Mouse (Mus musculus) intestine, postnatal 0 days (tissue): ENCODE results near the gene Snapin. TPM values are rescaled to one million over a fixed set of nuclear protein-coding genes. Genes with fewer than 3 reads are reported as not detected.

Source experiments
- ATAC-seq: fragments of 200-750 bp; cut with Nextera tagmentation; 2 replicates; pipeline ENCODE4 v1.8.0; 2017; ENCODE audit warnings: mild to moderate bottlenecking, moderate TSS enrichment, moderate library complexity
- H3K27ac ChIP-seq: fragments of 300-500 bp; sonication (generic); 2 replicates; pipeline ENCODE4 v1.5.1; 2014; ENCODE audit warnings: mild to moderate bottlenecking, low read depth, low read length, moderate library complexity
- H3K27me3 ChIP-seq: fragments of 300-500 bp; sonication (generic); replicated peaks from 2 replicates; pipeline ENCODE4 v1.6.1; 2014; ENCODE audit warnings: low read length, mixed read lengths; ENCODE audit not compliant: control insufficient read depth, insufficient read depth
- H3K36me3 ChIP-seq: fragments of 300-500 bp; sonication (generic); 2 replicates; pipeline ENCODE4 v1.6.1; 2014; ENCODE audit warnings: mild to moderate bottlenecking, moderate library complexity; ENCODE audit not compliant: control insufficient read depth, insufficient read depth
- H3K4me1 ChIP-seq: fragments of 300-500 bp; sonication (generic); replicated peaks from 2 replicates; pipeline ENCODE4 v1.6.1; 2014; ENCODE audit warnings: antibody characterized with exemption, low read length, mixed read lengths; ENCODE audit not compliant: control insufficient read depth, insufficient read depth
- H3K4me2 ChIP-seq: fragments of 300-500 bp; sonication (generic); replicated peaks from 2 replicates; pipeline ENCODE4 v1.6.1; 2014; ENCODE audit warnings: low read depth, mild to moderate bottlenecking, moderate library complexity
- H3K4me3 ChIP-seq: fragments of 300-500 bp; sonication (generic); 2 replicates; pipeline ENCODE4 v1.5.1; 2014; ENCODE audit warnings: low read depth, low read length
- H3K9ac ChIP-seq: fragments of 300-500 bp; sonication (generic); 2 replicates; pipeline ENCODE4 v1.6.1; 2014; ENCODE audit warnings: mild to moderate bottlenecking, low read depth, low read length
- H3K9me3 ChIP-seq: fragments of 300-500 bp; sonication (generic); 2 replicates; pipeline ENCODE4 v1.6.1; 2016; ENCODE audit warnings: mixed run types; ENCODE audit not compliant: control insufficient read depth
- CTCF ChIP-seq: sonication (generic); IDR thresholded peaks from 2 replicates; pipeline ENCODE4 v1.5.1; 2016; ENCODE audit warnings: low read depth, mild to moderate bottlenecking, control low read depth, antibody characterized with exemption, moderate library complexity
- WGBS: fragments of 180-500 bp; shearing (Covaris S2); extraction: QIAGEN DNeasy Blood & Tissue Kit; methylation state at CpG from one replicate; pipeline ENCODE4 v1.1.7; 2014; 5-methylcytosine and 5-hydroxymethylcytosine counted together
- polyA plus RNA-seq: library from polyadenylated mRNA; unstranded; fragments of >200 nt; fragmentation: Nextera tagmentation; extraction: Ambion mirVana; gene quantifications from 2 replicates; pipeline ENCODE4 v1.2.1, GENCODE M21; 2015

Gene Snapin
- polyA plus RNA-seq, 1 experiment from 2014 or later: 53.1 TPM

- peaks cover 45% of the 10 kb centered on the region for H3K36me3 ChIP-seq
- no peak for ATAC-seq
- no peaks in the 10 kb centered on the region for H3K9me3 ChIP-seq
- H3K4me1 ChIP-seq: no peaks in the 10 kb centered on the region
- 90% methylated on average over 7 of the region's 7 CpGs for WGBS
- no peak overlapping the region for H3K9ac ChIP-seq
- no peaks in the 10 kb centered on the region for H3K27me3 ChIP-seq
- TF ChIP-seq CTCF: no peak
- no peak overlapping the region for H3K27ac ChIP-seq
- no peak overlapping the region for H3K4me2 ChIP-seq
- no peak overlapping the region for H3K4me3 ChIP-seq
These were observed 5.2 kb upstream of the Snapin start for GRCm38 (mm10) chr3:90495850-90496525.

DNA sequence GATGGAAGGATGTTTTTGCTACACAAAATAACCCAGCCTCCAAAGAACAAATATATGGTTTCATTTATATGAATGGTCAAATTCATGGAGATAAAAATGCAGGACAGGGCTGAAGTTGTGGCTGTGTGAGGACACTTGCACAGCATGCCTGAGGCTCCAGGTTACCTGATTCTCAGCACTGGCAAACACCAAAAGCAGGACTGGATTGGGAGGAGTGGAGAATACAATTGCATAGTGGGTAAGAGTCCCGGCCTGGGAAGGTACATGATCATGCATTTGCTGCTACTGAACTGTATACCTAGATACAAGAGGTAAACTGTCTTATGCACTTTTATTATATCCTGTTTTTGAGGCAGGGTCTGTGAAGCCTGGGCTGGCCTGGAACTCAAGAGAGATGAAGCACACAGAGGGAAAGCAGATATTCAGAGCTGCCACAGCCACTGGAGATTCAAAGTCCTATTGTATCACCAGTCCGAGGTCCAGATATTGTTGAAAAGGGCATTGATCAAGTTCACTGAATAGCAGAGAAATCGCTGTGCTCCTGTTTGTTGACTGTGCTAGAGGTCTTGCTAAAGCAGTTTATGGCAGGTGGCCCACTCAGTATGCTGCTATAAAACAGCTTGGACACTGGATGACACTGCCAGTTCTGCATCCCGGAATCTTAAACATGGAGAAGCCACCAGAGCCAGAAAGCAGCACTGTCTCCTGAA lies 3.2 kb upstream of the Snapin start:
- H3K36me3 ChIP-seq: peaks cover 28% of the 10 kb centered on the region
- H3K4me3 ChIP-seq: no peak overlapping the region
- H3K4me2 ChIP-seq: no peak overlapping the region
- H3K4me1 ChIP-seq: no peaks in the 10 kb centered on the region
- TF ChIP-seq CTCF: no peak
- H3K27me3 ChIP-seq: no peaks in the 10 kb centered on the region
- H3K9ac ChIP-seq: no peak overlapping the region
- ATAC-seq: no peak
- no peak overlapping the region; the same call in 1 of the 2 replicates for H3K27ac ChIP-seq
- H3K9me3 ChIP-seq: no peaks in the 10 kb centered on the region
- WGBS: 28% methylated on average over 4 of the region's 4 CpGs

DNA sequence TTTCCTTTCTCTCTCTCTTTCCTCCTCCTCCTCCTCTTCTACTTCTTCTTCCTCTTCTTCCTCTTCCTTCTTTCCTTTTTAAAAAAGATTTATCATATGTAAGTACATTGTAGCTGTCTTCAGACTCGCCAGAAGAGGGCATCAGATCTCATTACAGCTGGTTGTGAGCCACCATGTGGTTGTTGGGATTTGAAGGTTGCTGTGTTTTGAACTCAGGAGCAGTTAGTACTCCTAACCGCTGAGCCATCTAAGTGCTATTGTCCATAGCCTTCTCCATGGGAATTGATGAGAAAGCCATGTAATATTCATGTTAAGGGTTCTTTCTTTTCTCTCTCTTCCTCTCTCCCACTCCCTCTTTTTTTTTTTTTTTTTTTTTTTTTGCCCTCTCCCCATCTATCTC lies 517 bp upstream of the Snapin start:
- Histone ChIP-seq H3K4me3 (no peak overlapping the region), H3K36me3 (peaks cover 31% of the 10 kb centered on the region), H3K4me2 (peak overlapping the region; percentile 71; the same call in 1 of the 2 replicates), H3K27me3 (no peaks in the 10 kb centered on the region), H3K4me1 (no peaks in the 10 kb centered on the region), H3K9ac (no peak overlapping the region), H3K27ac (no peak overlapping the region), H3K9me3 (no peaks in the 10 kb centered on the region)
- peak; percentile 34 for ATAC-seq
- TF ChIP-seq CTCF: peak; percentile 59
- 41% methylated on average over 2 of the region's 2 CpGs for WGBS

- TF ChIP-seq CTCF: no peak
- no peak overlapping the region for H3K9ac ChIP-seq
- 61% methylated on average over 6 of the region's 6 CpGs for WGBS
- H3K27me3 ChIP-seq: no peaks in the 10 kb centered on the region
- peaks cover 48% of the 10 kb centered on the region for H3K36me3 ChIP-seq
- no peak for ATAC-seq
- no peak overlapping the region for H3K27ac ChIP-seq
- no peak overlapping the region for H3K4me3 ChIP-seq
- H3K4me2 ChIP-seq: no peak overlapping the region
- no peaks in the 10 kb centered on the region for H3K9me3 ChIP-seq
- H3K4me1 ChIP-seq: no peaks in the 10 kb centered on the region
These were observed 2.3 kb downstream of the Snapin start for GRCm38 (mm10) chr3:90488576-90488975.

DNA sequence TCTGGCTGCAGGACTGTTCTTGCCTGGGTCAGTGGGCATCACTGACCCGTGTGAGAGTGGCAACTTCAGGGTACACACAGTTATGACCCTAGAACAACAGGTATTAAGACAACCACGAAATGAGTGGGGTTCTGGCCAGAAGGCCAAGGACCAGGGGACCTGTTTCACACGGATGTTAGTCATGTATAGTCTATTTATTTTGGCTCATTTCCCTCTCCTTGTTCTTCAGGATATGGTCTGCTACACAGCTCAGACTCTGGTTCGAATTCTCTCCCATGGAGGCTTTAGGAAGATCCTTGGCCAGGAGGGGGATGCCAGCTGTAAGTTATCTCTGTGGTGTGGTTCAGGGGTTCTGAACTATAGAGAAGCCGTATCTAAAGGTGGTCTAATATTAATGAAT lies 3.8 kb downstream of the Snapin start:
- no peak for TF ChIP-seq CTCF
- peaks cover 62% of the 10 kb centered on the region for H3K36me3 ChIP-seq
- H3K27me3 ChIP-seq: no peaks in the 10 kb centered on the region
- no peak overlapping the region for H3K9ac ChIP-seq
- no peak for ATAC-seq
- H3K9me3 ChIP-seq: no peaks in the 10 kb centered on the region
- WGBS: 75% methylated on average over 5 of the region's 5 CpGs
- no peaks in the 10 kb centered on the region for H3K4me1 ChIP-seq
- no peak overlapping the region for H3K4me3 ChIP-seq
- H3K4me2 ChIP-seq: no peak overlapping the region
- H3K27ac ChIP-seq: no peak overlapping the region

- Histone ChIP-seq H3K4me1 (no peaks in the 10 kb centered on the region), H3K9ac (peak within 1 kb of the TSS; percentile 81), H3K4me2 (peak within 1 kb of the TSS; percentile 58), H3K27ac (peak within 1 kb of the TSS; percentile 82), H3K9me3 (no peaks in the 10 kb centered on the region), H3K36me3 (peaks cover 13% of the 10 kb centered on the region), H3K27me3 (no peaks in the 10 kb centered on the region), H3K4me3 (peak within 1 kb of the TSS; percentile 85)
- peak; percentile 99 for ATAC-seq
- WGBS: under 1% methylated on average over 45 of the region's 45 CpGs
- TF ChIP-seq CTCF: peak; percentile 77
These were observed 14.8 kb downstream of the Snapin start, which contains the start of gene Ilf2 for GRCm38 (mm10) chr3:90475831-90476611. Gene Ilf2 (plus strand): TSS chr3:90476126.
